Mouse (Mus musculus): ENCODE measurements around the gene Nckap5.

DNA sequence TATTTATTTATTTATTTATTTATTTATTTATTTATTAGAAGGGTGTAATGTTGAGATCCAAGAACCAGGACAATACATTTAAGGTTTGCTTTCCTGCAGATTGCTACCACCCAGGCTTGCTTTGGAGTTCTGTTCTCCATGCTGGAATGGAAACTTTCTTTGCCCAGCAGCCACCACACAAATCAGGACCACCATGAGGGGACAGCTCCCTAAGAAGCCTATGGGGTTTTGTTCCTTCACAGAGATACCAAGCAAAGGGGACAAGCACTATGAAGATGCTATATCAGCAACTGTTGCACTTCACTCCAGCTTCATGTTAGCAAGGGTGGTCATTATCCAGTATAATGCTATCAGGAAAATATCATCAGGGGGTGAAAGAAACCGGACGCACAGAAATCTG lies 513.7 kb downstream of the Nckap5 start:
- TF ChIP-seq CTCF (IDR thresholded peaks at IDR 0.05; ENCODE audit: insufficient read depth, low read depth, low read length) (no peak), POLR2A (IDR thresholded peaks at IDR 0.05; ENCODE audit: insufficient read depth, low read depth, low read length) (no peak)
